Mouse (Mus musculus) spleen, adult 2 months (tissue): ENCODE measurements around the gene Adprh.

Experiments used
- CTCF ChIP-seq: fragments of 200-500 bp; IDR thresholded peaks from 2 replicates; pipeline ENCODE4 v1.5.1; 2011; ENCODE audit warnings: mild to moderate bottlenecking, inconsistent platforms; ENCODE audit not compliant: insufficient read depth, insufficient read length, insufficient replicate concordance; ENCODE audit errors: extremely low read depth
- POLR2A ChIP-seq: fragments of 200-500 bp; IDR thresholded peaks from 2 replicates; pipeline ENCODE4 v1.6.1; 2011; ENCODE audit warnings: low read depth, low read length, inconsistent platforms

DNA sequence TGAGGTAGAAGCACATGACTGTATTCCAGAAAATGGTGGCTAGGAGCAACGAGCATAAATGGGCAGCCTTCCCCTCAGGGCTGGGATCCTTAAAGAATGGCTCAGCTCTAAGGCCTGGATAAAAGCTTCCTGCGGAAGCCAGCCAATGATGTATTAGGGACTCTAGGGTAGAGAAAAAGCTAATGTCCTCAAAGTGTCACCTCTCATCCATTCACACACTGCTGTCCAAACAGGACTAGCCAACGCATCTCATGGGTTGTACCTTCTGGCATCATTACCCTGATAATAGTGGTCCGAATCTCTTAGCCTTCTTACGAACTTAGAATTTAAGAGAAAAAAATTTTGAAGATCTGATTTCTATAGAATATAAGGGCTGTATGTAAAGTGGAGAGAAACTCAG is 10.8 kb upstream of the Adprh start:
- no peak for TF ChIP-seq CTCF
- TF ChIP-seq POLR2A = no peak
